Mouse (Mus musculus) forebrain, embryonic 15.5 days (tissue): ENCODE results near the gene Zfp366. TPM values are rescaled to one million over a fixed set of nuclear protein-coding genes. Genes with fewer than 3 reads are reported as not detected.

Experiments
- polyA plus RNA-seq: library from polyadenylated mRNA; unstranded; fragments of >200 nt; fragmentation: Nextera tagmentation; extraction: Ambion mirVana; gene quantifications from 2 replicates; pipeline ENCODE4 v1.2.1, GENCODE M21; 2015

Zfp366 gene
- polyA plus RNA-seq, 1 experiment from 2014 or later = 0.45 TPM

Other genes with a start within 250 kb of the Zfp366 start
- gene 1700024P04Rik, start 200.3 kb upstream of the Zfp366 start, polyA plus RNA-seq = not detected in 2 replicates
- 51.3 and 56.3 TPM in 2 replicates for gene Ptcd2, start 159.9 kb downstream of the Zfp366 start, polyA plus RNA-seq
- 39.8 and 46.6 TPM in 2 replicates for gene Mrps27, start 160.0 kb downstream of the Zfp366 start, polyA plus RNA-seq